Mouse (Mus musculus) splenic B cell, adult 2 months (primary cell): ENCODE measurements at regions not wholly inside any gene's neighbourhood (a gene's known extent, or its start where the extent isn't known, plus 50 kb on each side); places are given as distances from the start of the nearest gene placed in this dataset.
A peak's percentile ranks its signal among the peaks of the same experiment; 100 is the strongest.

Experiments
- DNase-seq: peaks from one replicate; pipeline ENCODE4 v3.0.0-alpha.2; 2011; ENCODE audit warnings: low read depth, low spot score
- H3K27me3 ChIP-seq: 2 replicates; pipeline ENCODE4 v1.6.1; 2012; ENCODE audit warnings: mild to moderate bottlenecking, low read length, moderate library complexity, mixed read lengths; ENCODE audit not compliant: control insufficient read depth, poor library complexity, insufficient read depth, severe bottlenecking
- H3K36me3 ChIP-seq: 2 replicates; pipeline ENCODE4 v1.6.1; 2012; ENCODE audit warnings: mild to moderate bottlenecking, low read length, moderate library complexity, mixed read lengths; ENCODE audit not compliant: control insufficient read depth, poor library complexity, insufficient read depth, severe bottlenecking

DNA sequence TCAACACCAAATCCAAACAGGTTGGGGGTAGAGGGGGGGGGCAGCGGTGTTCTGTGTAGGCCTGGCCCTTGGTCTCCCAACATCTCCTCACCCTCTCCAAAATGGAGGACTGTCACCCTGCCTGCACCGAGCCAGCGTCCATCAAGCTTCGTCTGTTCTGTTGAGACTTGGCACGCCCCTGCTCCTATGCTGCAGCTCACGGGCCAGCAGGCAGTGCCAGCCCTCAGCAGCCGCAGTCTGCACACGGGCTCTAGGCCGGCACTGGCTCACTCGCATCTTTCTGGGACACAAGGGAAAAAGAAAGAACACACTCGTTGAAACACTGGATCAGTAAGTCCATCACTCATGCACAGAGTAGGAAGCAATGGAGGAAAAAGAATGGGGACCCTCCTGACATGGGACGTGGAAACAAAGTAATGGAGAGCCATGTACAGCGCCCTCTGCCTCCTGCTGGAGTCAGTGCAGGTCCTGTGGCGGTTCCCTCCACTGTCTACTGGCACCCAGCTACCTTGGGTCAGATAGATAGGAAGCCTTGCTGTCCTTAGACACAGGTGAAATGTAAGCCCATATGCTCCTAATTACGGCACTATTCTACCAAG lies 109.0 kb upstream of the 1700016C15Rik start:
- Histone ChIP-seq H3K36me3 (no peaks in the 10 kb centered on the region), H3K27me3 (no peaks in the 10 kb centered on the region)
- DNase-seq: peak; percentile 29

DNA sequence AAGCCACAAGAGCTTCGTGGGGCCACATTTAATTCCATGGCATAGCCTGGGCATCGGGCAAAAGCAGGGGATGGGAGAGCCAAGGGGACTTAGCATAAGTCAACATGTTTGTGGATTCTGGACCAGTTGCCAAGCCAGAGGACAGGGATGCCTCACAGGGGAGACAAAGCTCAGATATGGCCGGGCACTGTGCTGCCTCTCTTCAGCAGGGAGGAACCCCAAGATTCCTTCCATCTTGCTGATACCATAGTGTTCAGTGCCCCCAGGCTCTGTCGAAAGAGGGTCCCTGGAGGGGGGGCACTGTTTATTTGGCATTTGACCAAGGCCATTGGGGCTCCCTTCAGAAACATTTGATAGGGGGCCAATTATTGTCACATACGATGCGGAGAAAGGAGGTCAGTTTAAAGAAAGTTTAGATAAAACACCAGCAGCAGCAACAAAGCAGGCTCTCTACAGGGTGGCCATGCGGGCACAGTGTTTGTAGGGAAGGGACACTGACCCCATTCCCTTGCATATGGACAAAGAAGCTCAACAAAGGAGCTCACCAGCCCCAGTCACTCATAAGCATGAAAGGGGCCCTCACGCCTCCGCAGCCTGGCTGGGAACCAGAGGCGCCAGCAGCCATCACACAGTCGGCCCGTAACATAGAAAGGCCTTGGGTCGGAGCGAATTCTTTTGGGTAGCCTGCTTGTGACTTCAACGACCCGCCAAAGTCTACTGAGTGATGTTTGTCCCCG lies 107.6 kb upstream of the 1700016C15Rik start:
- no peak for DNase-seq
- no peaks in the 10 kb centered on the region for H3K36me3 ChIP-seq
- no peaks in the 10 kb centered on the region for H3K27me3 ChIP-seq

DNA sequence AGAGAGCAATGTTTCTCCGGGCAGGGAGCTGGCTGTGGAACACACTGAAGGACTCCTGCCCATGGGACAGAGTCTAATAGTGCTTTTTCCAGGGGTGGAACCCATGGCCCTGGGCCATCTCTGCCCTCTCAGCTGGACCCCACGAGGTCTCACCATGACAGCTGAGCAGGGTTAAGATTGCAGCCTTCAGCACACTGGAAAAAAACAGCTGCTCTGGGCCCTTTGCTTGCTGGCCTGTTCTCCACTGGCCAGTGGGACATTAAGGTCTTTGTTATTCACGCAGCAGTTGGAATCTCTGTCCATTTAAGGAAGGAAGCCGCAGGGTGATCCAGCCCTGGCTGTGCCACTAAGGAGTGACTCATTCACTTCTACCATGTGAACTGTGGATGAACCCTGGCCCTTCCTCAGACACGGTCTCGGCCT lies 106.3 kb upstream of the 1700016C15Rik start:
- H3K36me3 ChIP-seq: no peaks in the 10 kb centered on the region
- no peak for DNase-seq
- H3K27me3 ChIP-seq: no peaks in the 10 kb centered on the region

DNA sequence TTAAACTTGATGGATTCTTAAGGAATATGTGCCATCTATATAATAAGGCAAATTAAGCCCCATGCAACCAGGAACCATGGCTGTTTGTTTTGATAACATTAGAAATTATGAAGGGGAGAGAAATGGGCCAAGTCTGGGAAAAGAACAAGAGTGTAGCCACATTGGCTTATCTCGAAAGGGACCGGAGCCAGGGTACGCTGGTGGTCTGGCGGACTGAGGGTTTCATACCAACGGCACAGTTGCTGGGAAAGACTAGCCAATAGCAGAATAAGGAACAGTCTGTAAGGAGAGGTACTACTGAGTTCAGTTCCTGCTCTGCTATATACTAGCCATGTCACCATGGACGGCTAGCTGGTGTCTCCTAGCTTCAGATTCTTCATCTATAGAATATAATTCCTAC lies 105.9 kb upstream of the 1700016C15Rik start:
- no peaks in the 10 kb centered on the region for H3K36me3 ChIP-seq
- no peaks in the 10 kb centered on the region for H3K27me3 ChIP-seq
- no peak for DNase-seq

DNA sequence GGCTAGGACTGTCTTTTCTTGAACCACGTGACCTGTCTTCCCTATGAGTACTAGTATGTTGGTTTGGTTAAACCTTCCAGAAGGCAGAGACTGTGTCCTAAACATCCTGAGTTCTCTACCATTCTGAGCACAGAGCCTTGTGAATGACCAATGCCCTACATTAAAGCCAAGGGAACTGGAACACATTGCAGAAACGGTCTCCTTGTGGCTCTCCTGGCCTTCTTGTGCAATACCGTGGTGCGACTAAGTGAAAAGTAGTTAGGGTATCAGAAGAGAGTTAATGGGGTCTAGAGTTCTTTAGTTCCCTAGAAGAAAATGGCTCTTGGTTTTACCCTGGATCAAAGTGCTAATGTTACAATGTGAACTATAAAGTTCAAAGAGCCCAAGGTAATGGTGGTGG lies 101.8 kb upstream of the 1700016C15Rik start:
- Histone ChIP-seq H3K36me3 (no peaks in the 10 kb centered on the region), H3K27me3 (no peaks in the 10 kb centered on the region)
- DNase-seq: no peak

DNA sequence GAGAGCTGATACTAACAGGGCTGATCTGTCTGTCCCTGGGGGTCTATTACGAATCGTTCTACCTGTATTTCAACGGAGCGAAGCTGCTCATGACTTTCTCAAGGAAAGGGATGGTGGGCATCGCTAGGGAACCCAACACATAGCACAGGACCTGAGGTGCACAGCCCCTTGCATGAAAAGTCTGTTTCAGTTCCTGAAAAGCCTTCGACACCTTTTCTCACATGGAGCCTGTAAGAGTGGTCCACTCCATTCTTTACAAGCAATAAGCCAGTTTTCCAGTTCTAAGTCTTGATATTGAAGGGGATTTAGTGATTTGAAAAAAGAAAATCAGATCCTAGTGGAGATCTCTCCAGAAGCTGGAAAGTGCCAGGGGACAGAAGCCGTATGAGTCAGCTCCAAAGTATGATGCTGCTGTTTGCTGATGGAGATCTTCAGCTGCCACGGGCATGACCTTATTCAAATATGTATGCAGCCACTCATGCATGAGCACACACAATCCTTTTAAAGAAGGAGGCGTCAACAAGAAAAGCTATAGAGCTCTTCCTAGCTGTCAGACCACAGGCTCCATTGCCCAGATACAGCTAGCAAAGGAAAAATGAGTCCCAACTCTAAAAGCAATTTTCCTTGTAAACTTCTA lies 95.5 kb upstream of the 1700016C15Rik start:
- DNase-seq: peak; percentile 43
- H3K27me3 ChIP-seq: no peaks in the 10 kb centered on the region
- no peaks in the 10 kb centered on the region for H3K36me3 ChIP-seq

DNA sequence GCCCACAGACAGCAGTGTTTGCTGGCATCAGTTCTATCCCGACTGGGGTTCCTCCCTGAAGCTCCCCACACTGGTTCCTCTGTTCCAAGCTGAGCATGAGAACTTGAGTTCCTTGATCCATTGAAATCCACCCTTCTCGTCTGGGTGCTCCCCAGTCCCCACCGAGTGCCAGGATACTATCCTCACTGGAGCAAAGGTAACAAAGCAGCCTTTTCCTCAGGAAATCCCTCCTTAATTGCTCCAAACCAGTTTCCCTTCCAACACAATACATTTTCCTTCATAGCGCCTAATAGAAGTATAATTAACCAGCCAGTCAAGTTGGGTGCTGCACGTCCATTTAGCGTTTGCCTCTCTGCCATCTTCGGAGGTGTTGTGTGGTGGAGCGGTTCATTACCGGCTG lies 92.6 kb upstream of the 1700016C15Rik start:
- no peak for DNase-seq
- H3K27me3 ChIP-seq: no peaks in the 10 kb centered on the region
- no peaks in the 10 kb centered on the region for H3K36me3 ChIP-seq

DNA sequence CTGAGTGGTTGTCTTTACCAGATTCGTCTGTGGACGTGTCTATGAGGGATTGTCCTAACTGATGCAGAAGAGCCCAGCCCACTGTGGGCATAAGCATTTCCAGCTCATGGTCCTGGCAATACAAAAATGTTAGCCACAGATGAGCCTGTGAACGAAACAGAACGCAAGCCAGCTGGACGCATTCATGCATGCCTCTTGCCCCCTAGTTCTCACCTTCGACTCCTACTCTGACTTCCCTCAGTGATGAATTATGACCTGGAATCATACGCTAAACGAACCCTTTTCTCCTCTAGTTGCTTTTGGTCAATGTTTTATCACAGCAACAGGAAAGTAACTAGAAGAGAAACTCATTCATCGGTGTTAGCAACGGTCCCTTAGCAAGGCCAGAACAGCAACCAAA lies 91.2 kb upstream of the 1700016C15Rik start:
- Histone ChIP-seq H3K27me3 (no peaks in the 10 kb centered on the region), H3K36me3 (no peaks in the 10 kb centered on the region)
- DNase-seq: no peak

DNA sequence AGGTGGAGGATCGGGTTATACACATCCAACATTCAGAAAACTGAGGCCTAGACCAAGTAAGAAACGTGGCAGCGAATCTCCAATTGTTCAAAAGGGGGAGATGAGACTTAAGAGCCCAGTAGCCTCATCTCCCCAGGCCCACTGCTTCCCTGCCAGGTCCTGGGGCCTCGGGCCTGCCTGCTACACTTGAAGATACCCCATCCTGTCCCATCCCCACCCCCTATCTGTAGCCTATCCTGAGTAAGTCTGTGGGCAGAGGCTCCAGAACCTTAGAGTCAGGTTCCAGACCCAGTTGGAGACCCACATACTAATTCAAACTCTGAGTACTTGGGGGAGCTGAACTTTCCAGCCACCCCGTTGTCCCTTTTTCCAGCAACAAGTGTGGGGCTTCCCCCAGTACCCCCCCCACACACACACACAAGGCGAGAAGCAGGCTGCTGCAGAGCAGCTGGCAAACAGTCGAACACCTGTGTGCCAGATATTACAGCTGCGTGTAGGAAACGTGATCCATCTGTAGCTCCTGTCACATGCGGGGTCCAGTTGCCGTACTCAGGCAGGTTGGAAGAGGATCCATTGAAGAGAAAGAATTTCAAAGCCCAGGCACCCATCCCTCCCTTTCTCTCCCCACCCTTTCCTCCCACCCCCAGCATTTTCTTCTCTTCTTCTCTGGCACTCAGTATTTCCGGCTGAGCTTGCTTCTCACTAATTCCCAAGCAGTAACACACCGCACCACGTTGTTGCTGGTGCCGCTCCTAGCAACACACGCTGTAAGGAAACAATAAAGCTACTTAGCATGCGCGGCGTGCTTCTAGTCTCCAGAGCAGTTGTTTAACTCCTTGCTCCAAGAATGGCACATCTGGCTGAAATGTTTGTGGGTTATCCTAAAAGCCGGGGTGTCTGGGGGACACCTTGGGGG lies 89.4 kb upstream of the 1700016C15Rik start:
- no peak for DNase-seq
- no peaks in the 10 kb centered on the region for H3K27me3 ChIP-seq
- no peaks in the 10 kb centered on the region for H3K36me3 ChIP-seq

DNA sequence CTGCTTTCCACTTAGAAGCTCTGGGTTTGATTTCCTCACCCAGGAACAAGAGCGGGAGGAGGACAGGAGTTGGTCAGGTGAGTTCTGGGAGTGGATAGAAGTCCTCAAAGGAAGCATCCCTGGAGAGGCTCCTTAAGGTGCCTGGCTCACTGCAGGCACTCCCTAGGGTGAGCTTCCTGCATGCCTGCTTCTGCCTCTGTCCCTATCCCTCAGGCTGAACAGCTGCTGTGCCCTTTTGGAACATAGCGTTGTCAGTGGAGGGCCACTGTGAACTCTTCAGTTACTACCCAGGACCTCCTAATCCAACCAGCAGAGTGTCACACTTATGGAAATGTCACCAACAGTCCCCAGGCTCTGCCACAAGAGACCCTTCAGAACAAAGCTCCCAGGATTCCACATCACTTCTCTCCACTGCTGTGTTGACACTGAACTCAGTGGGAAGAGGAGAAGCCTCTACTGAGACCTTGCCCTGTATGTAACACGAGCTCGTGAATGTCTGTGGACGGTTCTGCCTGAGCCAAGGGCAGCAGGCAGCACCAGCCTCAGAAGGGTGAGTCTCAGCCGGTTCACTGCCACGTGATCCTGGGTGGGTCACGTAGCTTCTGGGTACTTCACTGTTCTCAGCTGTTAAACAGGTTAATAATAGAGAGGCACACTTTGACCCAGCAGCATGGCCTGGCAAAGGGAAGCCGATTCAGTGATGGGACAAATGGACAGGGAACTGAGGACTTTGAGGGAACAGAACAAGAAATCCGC lies 86.7 kb upstream of the 1700016C15Rik start:
- Histone ChIP-seq H3K36me3 (no peaks in the 10 kb centered on the region), H3K27me3 (no peaks in the 10 kb centered on the region)
- DNase-seq: no peak

DNA sequence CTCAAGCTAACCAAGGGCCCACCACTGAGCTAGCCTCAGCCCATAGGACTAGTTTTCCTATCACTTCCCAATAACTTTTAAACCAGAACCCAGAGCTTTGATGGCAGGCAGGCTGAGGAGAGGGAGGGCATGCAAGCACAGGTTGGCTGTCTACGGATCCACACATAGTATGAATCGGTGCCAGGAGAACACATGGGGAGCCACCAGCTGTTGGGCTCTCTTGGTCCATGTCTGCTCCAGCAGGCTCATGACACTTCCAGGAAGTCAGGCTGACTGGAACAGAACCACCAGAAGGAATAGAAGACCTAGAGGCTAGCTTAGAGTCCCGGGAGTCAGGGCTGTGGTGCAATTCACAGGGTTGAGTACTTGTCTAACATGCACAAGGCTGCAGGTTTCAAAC lies 86.0 kb upstream of the 1700016C15Rik start:
- DNase-seq: no peak
- H3K36me3 ChIP-seq: no peaks in the 10 kb centered on the region
- H3K27me3 ChIP-seq: no peaks in the 10 kb centered on the region

DNA sequence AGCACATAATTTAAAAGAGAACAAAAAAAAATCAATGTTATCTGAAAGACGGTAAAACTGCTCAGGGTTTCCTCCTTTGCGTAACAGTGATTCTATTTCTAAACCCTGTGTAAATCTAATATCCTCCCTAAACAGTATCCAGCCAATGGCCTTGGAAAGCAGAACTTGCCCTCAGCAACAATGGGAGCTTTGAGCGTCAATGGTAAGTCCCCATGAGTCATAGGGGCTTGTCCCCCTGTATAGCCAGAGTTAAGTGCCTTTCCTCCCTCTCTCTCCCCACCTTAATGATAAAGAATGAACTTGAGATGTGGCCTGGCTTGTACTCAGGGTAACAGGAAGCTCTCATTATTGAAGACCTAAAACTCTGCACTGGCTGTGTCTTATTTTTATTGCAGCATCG lies 85.4 kb upstream of the 1700016C15Rik start:
- peak; percentile 16 for DNase-seq
- H3K36me3 ChIP-seq: no peaks in the 10 kb centered on the region
- no peaks in the 10 kb centered on the region for H3K27me3 ChIP-seq

DNA sequence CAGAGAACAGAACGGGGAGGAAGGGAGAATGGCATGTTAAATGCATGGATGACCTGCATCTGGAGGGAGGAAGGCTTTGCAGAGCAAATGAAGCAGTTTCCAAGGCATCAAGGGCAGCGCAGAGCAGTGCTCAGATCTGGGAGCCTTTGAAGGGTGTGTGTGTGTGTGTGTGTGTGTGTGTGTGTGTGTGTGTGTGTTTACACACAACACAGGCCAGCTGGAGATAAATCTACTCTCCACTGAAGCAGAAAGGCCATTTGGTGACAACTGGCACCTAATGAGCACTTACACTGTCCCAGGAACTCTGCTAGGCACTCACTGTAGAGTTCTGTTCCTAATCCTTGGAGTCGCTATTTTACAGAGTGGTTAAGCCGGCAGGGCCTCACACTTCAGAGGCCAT lies 84.3 kb upstream of the 1700016C15Rik start:
- Histone ChIP-seq H3K27me3 (no peaks in the 10 kb centered on the region), H3K36me3 (no peaks in the 10 kb centered on the region)
- DNase-seq: no peak

DNA sequence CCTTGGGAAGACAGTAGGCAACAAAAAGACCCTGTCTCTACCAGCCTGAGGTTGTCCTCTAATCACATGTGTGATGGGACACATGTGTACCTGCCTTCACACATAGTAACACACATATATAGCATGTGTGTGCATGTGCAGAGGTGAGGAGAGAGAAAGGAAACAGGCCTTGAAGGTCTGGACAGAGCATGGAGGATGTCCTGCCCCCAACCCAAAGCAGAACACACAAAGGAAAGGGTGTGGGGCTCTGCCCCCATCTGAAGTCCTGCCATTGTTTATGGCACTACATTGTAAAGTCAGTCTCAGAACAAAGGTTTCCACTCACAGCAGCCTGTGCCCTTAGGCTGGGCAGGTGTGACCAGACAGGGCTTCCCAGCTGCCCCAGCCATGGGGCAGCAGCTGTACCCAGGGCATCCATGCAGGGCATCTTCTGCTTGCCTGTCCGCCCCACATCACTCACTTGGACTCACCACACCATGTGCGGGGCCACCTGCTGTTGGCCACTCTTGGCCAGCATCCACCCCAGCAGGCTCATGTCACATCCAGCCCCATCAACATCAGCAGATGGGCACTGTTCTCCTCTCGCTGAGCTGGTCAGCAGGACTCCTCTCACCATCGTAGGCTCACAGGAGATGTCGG lies 83.6 kb upstream of the 1700016C15Rik start:
- no peak for DNase-seq
- H3K36me3 ChIP-seq: no peaks in the 10 kb centered on the region
- H3K27me3 ChIP-seq: no peaks in the 10 kb centered on the region
